Comparison of ENCODE assay signal across 18 mouse cellular contexts in genomic region chr4:44108297-44108696, GRCm38 (mm10).
"Had no signal": no experiment of that assay in that cellular context is flagged by ENCODE, and none has a peak within 500 bp of the region (broad histone marks: within the 10 kb centered on the region; RNA-seq: fewer than 3 reads in every experiment).

No protein-coding gene starts in this region.

- H3K4me3 ChIP-seq: liver, embryonic 12.5 days; midbrain, embryonic 10.5 days; midbrain, embryonic 12.5 days; myocyte; neural tube, embryonic 13.5 days; neural tube, embryonic 15.5 days had no signal

- ATAC-seq: liver, embryonic 12.5 days; midbrain, embryonic 16.5 days had no signal

- H3K27ac ChIP-seq: liver, embryonic 12.5 days; liver, embryonic 14.5 days; midbrain, embryonic 10.5 days; midbrain, embryonic 12.5 days; neural tube, embryonic 13.5 days; neural tube, embryonic 15.5 days had no signal

- H3K4me2 ChIP-seq: liver, embryonic 12.5 days; midbrain, embryonic 12.5 days; neural tube, embryonic 13.5 days; neural tube, embryonic 15.5 days had no signal

- H3K36me3 ChIP-seq: liver, embryonic 12.5 days; midbrain, embryonic 10.5 days; midbrain, embryonic 12.5 days; neural tube, embryonic 13.5 days; neural tube, embryonic 15.5 days had no signal

- H3K9me3 ChIP-seq: liver, embryonic 12.5 days; midbrain, embryonic 10.5 days; midbrain, embryonic 12.5 days; neural tube, embryonic 13.5 days; neural tube, embryonic 15.5 days had no signal

- DNase-seq: lung, adult 18-20 months; midbrain, embryonic 14.5 days; retina, postnatal 1 day; right cerebral cortex, adult 18-20 months; right cerebral cortex, postnatal 25 days; right cerebral cortex, postnatal 4 days; spleen, adult 18-20 months; thymus, adult 18-20 months; thymus, postnatal 14 days; thymus, postnatal 36 days had no signal

- H3K9ac ChIP-seq: liver, embryonic 12.5 days; liver, embryonic 14.5 days; midbrain, embryonic 12.5 days; neural tube, embryonic 13.5 days; neural tube, embryonic 15.5 days had no signal

- H3K27me3 ChIP-seq: neural tube, embryonic 13.5 days; neural tube, embryonic 15.5 days had no signal
